Mouse (Mus musculus) adrenal gland, adult 18-20 months (tissue): ENCODE results near the gene Olfr548-ps1. TPM values are rescaled to one million over a fixed set of nuclear protein-coding genes. Genes with fewer than 3 reads are reported as not detected.

ENCODE experiments used
- DNase-seq, 2 experiments: peaks; one replicate each; pipeline ENCODE4 v3.0.0; 2021 to 2022; ENCODE audit warnings: low spot score in 2 of 2
- total RNA-seq, 2 experiments: library from RNA; stranded (reverse); gene quantifications; 1 replicate in 1 of 2; 2 replicates in 1 of 2; pipeline ENCODE4 v1.2.3; 2021

Olfr548-ps1 gene
- total RNA-seq, 2 experiments from 2014 or later = not detected

- DNase-seq = no peak
Observed at GRCm38 (mm10) chr7:102573174-102573830, 32.6 kb downstream of the Olfr548-ps1 start.

- DNase-seq = no peak
Observed at GRCm38 (mm10) chr7:102575998-102576397, 35.3 kb downstream of the Olfr548-ps1 start.

- no peak for DNase-seq
Observed at GRCm38 (mm10) chr7:102591786-102592185, 51.1 kb downstream of the Olfr548-ps1 start, which contains the start of gene Olfr551. Olfr551 (minus strand) TSS chr7:102591886.

Other genes with a start within 250 kb of the Olfr548-ps1 start
- gene Rrm1, start 99.2 kb upstream of the Olfr548-ps1 start, total RNA-seq = 10 to 100 TPM; 13.9 to 15.4 TPM
- gene Olfr543, start 59.2 kb upstream of the Olfr548-ps1 start, total RNA-seq = not detected
- gene Olfr544, start 52.6 kb upstream of the Olfr548-ps1 start, total RNA-seq = not detected
- gene Olfr545, start 41.3 kb upstream of the Olfr548-ps1 start, total RNA-seq = not detected
- not detected for gene Olfr547, start 6.1 kb upstream of the Olfr548-ps1 start, total RNA-seq
- gene Olfr549, start 9.0 kb downstream of the Olfr548-ps1 start, total RNA-seq = not detected
- 10 to 100 TPM; 12.1 to 14.6 TPM for gene Trim21, start 24.6 kb downstream of the Olfr548-ps1 start, total RNA-seq
- gene Olfr550, start 30.5 kb downstream of the Olfr548-ps1 start, total RNA-seq = not detected
- gene Olfr551, start 51.0 kb downstream of the Olfr548-ps1 start, total RNA-seq = not detected
- under 1 TPM in 1 of 2 experiments, not detected in 1; 0.10 TPM for gene Olfr552, start 56.9 kb downstream of the Olfr548-ps1 start, total RNA-seq
- not detected for gene Olfr553, start 77.3 kb downstream of the Olfr548-ps1 start, total RNA-seq
- gene Olfr554, start 97.5 kb downstream of the Olfr548-ps1 start, total RNA-seq = not detected
- not detected for gene Olfr555, start 117.9 kb downstream of the Olfr548-ps1 start, total RNA-seq
- gene Olfr556, start 124.0 kb downstream of the Olfr548-ps1 start, total RNA-seq = not detected
- gene Trim68, start 146.4 kb downstream of the Olfr548-ps1 start, total RNA-seq = 1 to 10 TPM; 7.8 to 9.1 TPM
- gene Olfr557, start 155.0 kb downstream of the Olfr548-ps1 start, total RNA-seq = not detected
- under 1 TPM; 0.36 to 0.45 TPM for gene Olfr558, start 161.3 kb downstream of the Olfr548-ps1 start, total RNA-seq
- not detected for gene Olfr33, start 178.2 kb downstream of the Olfr548-ps1 start, total RNA-seq
- not detected for gene Olfr559, start 186.6 kb downstream of the Olfr548-ps1 start, total RNA-seq
- gene Olfr560, start 218.5 kb downstream of the Olfr548-ps1 start, total RNA-seq = not detected
- under 1 TPM in 1 of 2 experiments, not detected in 1; 0.22 TPM for gene Olfr78, start 218.6 kb downstream of the Olfr548-ps1 start, total RNA-seq
- gene Olfr561, start 230.3 kb downstream of the Olfr548-ps1 start, total RNA-seq = not detected